Mouse (Mus musculus): ENCODE data around the gene Srd5a2. TPM values are rescaled to one million over a fixed set of nuclear protein-coding genes. Genes with fewer than 3 reads are reported as not detected.

The Srd5a2 gene
- polyA plus RNA-seq, 1 experiment from 2014 or later, result not detected

- WGBS, result 40% methylated on average over 3 of the region's 3 CpGs
- ATAC-seq (ENCODE audit: low read depth) (peak; percentile 63; the same call in 1 of the 2 replicates), DNase-seq (ENCODE audit: low spot score) (peak; percentile 75)
- Histone ChIP-seq H3K27me3 (replicated peaks; ENCODE audit: control insufficient read depth, insufficient read depth, low read length) (no peaks in the 10 kb centered on the region), H3K36me3 (ENCODE audit: control insufficient read depth, insufficient read depth, low read length) (no peaks in the 10 kb centered on the region), H3K9me3 (ENCODE audit: control insufficient read depth, low read length) (no peaks in the 10 kb centered on the region), H3K9ac (ENCODE audit: low read depth, low read length) (no peak overlapping the region), H3K4me1 (ENCODE audit: control insufficient read depth, insufficient read depth, low read length) (peaks cover 3% of the 10 kb centered on the region; the same call in 1 of the 2 replicates), H3K27ac (replicated peaks; ENCODE audit: low read depth, low read length) (no peak overlapping the region; the same call in 1 of the 2 replicates), H3K4me2 (ENCODE audit: low read depth, low read length) (no peak overlapping the region), H3K4me3 (ENCODE audit: low read depth, low read length) (no peak overlapping the region)
Measured at GRCm38 (mm10) chr17:73970361-73971027, 77.2 kb downstream of the Srd5a2 start.

Other genes starting within 250 kb of the Srd5a2 start
- gene Ehd3, start 243.8 kb downstream of the Srd5a2 start, polyA plus RNA-seq (2014; fragmentation: Nextera tagmentation; extraction: Ambion mirVana), result 4.0 and 4.1 TPM in 2 replicates
- 2.5 TPM in 2 replicates for gene Xdh, start 97.7 kb downstream of the Srd5a2 start, polyA plus RNA-seq (2014; fragmentation: Nextera tagmentation; extraction: Ambion mirVana)
- 94.9 and 102 TPM in 2 replicates for gene Memo1, start 247.6 kb upstream of the Srd5a2 start, polyA plus RNA-seq (2014; fragmentation: Nextera tagmentation; extraction: Ambion mirVana)